Mouse (Mus musculus) midbrain, embryonic 16.5 days (tissue): ENCODE measurements at regions not wholly inside any gene's neighbourhood (a gene's known extent, or its start where the extent isn't known, plus 50 kb on each side); places are given as distances from the start of the nearest gene placed in this dataset.

ENCODE experiments used
- ATAC-seq: fragments of 200-750 bp; cut with Nextera tagmentation; 2 replicates; pipeline ENCODE4 v1.8.0; 2017; ENCODE audit warnings: moderate TSS enrichment
- H3K27ac ChIP-seq: fragments of 300-500 bp; sonication (generic); 2 replicates; pipeline ENCODE4 v1.5.1; 2014; ENCODE audit warnings: mild to moderate bottlenecking, low read length, mixed read lengths
- H3K27me3 ChIP-seq: fragments of 300-500 bp; sonication (generic); 2 replicates; pipeline ENCODE4 v1.6.1; 2014; ENCODE audit warnings: low read depth, low read length, mixed read lengths; ENCODE audit not compliant: control insufficient read depth, insufficient read depth
- H3K36me3 ChIP-seq: fragments of 300-500 bp; sonication (generic); 2 replicates; pipeline ENCODE4 v1.6.1; 2014; ENCODE audit warnings: mild to moderate bottlenecking, low read length, moderate library complexity, mixed read lengths; ENCODE audit not compliant: control insufficient read depth, insufficient read depth
- H3K4me1 ChIP-seq: fragments of 300-500 bp; sonication (generic); 2 replicates; pipeline ENCODE4 v1.6.1; 2014; ENCODE audit warnings: mild to moderate bottlenecking, low read length, mixed read lengths; ENCODE audit not compliant: control insufficient read depth, insufficient read depth
- H3K4me2 ChIP-seq: fragments of 300-500 bp; sonication (generic); 2 replicates; pipeline ENCODE4 v1.6.1; 2014; ENCODE audit warnings: mild to moderate bottlenecking, low read length, mixed read lengths
- H3K4me3 ChIP-seq: fragments of 300-500 bp; sonication (generic); 2 replicates; pipeline ENCODE4 v1.5.1; 2014; ENCODE audit warnings: low read depth, mild to moderate bottlenecking, low read length, moderate library complexity, mixed read lengths
- H3K9ac ChIP-seq: fragments of 300-500 bp; sonication (generic); 2 replicates; pipeline ENCODE4 v1.6.1; 2014; ENCODE audit warnings: low read depth, low read length, mixed read lengths
- H3K9me3 ChIP-seq: fragments of 300-500 bp; sonication (generic); replicated peaks from 2 replicates; pipeline ENCODE4 v1.6.1; 2014; ENCODE audit warnings: mild to moderate bottlenecking, low read length, mixed read lengths; ENCODE audit not compliant: control insufficient read depth, poor library complexity, severe bottlenecking
- WGBS: fragments of 180-500 bp; shearing (Covaris S2); extraction: QIAGEN DNeasy Blood & Tissue Kit; methylation state at CpG from one replicate; pipeline ENCODE4 v1.1.7; 2014; 5-methylcytosine and 5-hydroxymethylcytosine counted together

DNA sequence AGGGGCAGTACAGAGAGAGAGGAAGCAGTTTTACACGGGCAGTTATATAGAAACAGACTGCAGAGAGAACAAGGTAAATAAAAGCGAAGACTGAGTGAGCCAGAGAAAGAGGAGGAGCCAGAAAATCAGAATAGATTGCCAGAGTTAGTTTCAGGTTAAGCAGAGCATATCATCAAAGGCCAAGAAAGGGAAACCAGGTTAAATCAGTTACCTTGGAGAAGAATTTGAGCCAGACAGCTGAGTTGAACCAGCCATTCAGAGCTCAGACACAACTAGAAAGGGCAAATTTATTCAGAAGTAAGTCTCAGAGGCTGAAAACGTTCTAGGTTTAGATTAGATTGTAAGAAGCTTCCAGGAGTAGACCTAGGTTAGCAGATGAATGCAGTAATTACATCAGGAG lies 858.6 kb downstream of the Adgrl3 start:
- Histone ChIP-seq H3K9ac (no peak overlapping the region), H3K4me3 (no peak overlapping the region), H3K9me3 (no peaks in the 10 kb centered on the region), H3K27ac (no peak overlapping the region), H3K36me3 (no peaks in the 10 kb centered on the region), H3K27me3 (no peaks in the 10 kb centered on the region), H3K4me2 (no peak overlapping the region), H3K4me1 (no peaks in the 10 kb centered on the region)
- ATAC-seq, result no peak
- WGBS, result 75% methylated on average over 3 of the region's 3 CpGs

DNA sequence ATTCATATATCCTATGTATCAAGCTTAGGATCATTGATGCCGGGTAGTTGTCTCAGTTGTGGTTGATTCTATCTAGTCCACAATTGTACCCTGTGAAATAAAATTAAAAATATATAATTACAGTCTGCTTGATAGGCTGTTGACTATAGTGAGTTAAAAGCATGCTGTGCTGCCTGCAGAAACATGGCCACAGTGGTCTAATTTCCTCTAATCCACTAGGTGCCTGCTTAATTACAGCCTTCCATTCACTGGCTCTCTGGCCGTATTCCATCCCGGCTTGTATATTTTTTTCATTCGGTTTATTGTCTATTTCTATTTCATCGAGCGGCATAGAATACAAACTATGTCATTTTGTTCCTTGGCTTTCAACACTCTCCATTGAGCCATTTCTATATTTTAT lies 873.4 kb downstream of the Adgrl3 start:
- ATAC-seq, result no peak
- no peak overlapping the region for H3K4me3 ChIP-seq
- H3K27ac ChIP-seq, result no peak overlapping the region
- no peak overlapping the region for H3K9ac ChIP-seq
- 77% methylated on average over 6 of the region's 6 CpGs for WGBS
- H3K27me3 ChIP-seq, result no peaks in the 10 kb centered on the region
- no peaks in the 10 kb centered on the region for H3K36me3 ChIP-seq
- no peaks in the 10 kb centered on the region for H3K9me3 ChIP-seq
- H3K4me1 ChIP-seq, result no peaks in the 10 kb centered on the region
- H3K4me2 ChIP-seq, result no peak overlapping the region

DNA sequence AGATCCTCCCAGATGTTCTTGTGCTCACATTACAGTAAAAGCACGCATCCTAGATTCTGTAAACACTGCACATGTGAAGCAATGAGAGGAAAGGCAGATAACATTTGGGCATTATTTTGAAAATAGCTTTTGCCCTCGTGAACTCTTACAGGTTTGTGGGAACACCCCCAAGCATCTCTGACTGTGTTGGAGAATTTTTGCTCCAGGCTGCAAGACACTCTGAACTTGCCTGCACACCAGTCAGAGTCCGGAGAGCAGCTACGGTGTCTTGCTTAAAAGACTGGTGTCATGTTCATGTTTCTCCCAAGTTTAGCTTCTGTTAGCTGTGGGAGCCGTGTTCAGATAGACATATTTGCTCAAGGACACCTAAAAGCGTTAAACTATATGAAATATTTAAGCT lies 889.4 kb downstream of the Adgrl3 start:
- Histone ChIP-seq H3K27ac (no peak overlapping the region), H3K36me3 (no peaks in the 10 kb centered on the region), H3K4me3 (no peak overlapping the region), H3K27me3 (no peaks in the 10 kb centered on the region), H3K9me3 (no peaks in the 10 kb centered on the region), H3K4me1 (no peaks in the 10 kb centered on the region), H3K9ac (no peak overlapping the region), H3K4me2 (no peak overlapping the region)
- 84% methylated on average over 6 of the region's 6 CpGs for WGBS
- ATAC-seq, result no peak

DNA sequence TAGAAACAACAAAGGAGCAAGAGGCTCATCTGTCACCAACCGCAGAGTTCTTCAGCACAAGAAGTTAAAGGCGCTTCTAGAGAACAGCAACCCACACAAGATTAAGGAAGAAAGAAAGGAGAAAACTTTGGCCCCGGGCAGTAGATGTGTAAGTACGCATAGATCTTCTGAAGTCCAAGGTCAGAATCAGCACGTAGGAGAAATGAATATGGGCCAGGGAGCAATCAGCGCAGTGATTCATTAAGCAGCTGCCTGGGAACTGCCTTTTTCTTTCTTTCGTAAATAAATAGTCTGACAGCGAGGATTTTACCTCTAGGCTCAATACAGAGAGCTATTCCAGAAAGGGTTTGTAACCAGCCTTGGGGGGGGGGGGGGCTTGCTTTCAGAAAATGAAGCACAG lies 890.0 kb downstream of the Adgrl3 start:
- Histone ChIP-seq H3K9ac (no peak overlapping the region), H3K4me3 (no peak overlapping the region), H3K36me3 (no peaks in the 10 kb centered on the region), H3K4me2 (no peak overlapping the region), H3K9me3 (no peaks in the 10 kb centered on the region), H3K4me1 (no peaks in the 10 kb centered on the region), H3K27me3 (no peaks in the 10 kb centered on the region), H3K27ac (no peak overlapping the region)
- ATAC-seq, result no peak
- 54% methylated on average over 8 of the region's 8 CpGs for WGBS

DNA sequence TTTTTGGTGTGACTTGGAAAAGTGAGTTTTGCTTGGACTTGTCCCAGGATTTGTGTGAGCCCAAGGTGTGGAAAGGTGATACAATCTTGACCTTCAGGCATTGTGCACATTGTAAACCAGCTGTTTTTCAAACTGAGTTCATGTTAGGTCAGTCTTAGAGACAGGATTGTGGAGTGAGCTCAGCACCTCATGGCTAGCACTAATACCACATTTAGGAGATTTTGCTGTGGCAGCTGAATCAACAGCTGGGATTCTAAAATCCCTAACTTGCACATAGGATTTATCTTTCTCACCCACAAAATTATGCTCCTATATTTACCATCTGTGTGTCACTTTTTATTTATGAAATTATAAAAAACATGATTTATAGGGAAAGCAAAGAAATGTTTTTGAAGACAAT lies 896.7 kb downstream of the Adgrl3 start:
- Histone ChIP-seq H3K27ac (no peak overlapping the region), H3K9ac (no peak overlapping the region), H3K4me1 (no peaks in the 10 kb centered on the region), H3K27me3 (no peaks in the 10 kb centered on the region), H3K36me3 (no peaks in the 10 kb centered on the region), H3K9me3 (no peaks in the 10 kb centered on the region), H3K4me3 (no peak overlapping the region), H3K4me2 (no peak overlapping the region)
- ATAC-seq, result no peak

DNA sequence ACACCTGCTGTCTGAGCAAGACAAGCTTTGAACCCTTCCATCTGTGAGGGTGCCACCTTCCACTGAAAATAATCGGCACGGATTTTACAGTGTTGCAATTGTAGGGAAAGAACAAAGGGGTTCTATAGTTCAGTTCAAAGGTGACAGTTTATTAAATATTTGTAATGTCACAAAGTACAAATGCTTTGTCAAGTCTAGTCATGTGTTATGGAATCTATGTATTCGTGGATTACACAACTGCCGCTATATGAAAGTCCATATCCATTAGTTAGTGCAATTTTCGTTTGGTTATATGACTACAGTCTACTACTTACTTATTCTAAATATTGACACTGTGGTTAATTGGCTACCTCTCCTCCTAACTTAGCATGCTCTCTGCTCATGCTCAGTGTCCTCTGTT lies 920.9 kb downstream of the Adgrl3 start:
- H3K4me2 ChIP-seq, result no peak overlapping the region
- WGBS, result 86% methylated on average over 5 of the region's 5 CpGs
- no peaks in the 10 kb centered on the region for H3K36me3 ChIP-seq
- H3K4me3 ChIP-seq, result no peak overlapping the region
- no peak for ATAC-seq
- H3K9me3 ChIP-seq, result no peaks in the 10 kb centered on the region
- H3K4me1 ChIP-seq, result no peaks in the 10 kb centered on the region
- H3K27ac ChIP-seq, result no peak overlapping the region
- no peaks in the 10 kb centered on the region for H3K27me3 ChIP-seq
- H3K9ac ChIP-seq, result no peak overlapping the region

DNA sequence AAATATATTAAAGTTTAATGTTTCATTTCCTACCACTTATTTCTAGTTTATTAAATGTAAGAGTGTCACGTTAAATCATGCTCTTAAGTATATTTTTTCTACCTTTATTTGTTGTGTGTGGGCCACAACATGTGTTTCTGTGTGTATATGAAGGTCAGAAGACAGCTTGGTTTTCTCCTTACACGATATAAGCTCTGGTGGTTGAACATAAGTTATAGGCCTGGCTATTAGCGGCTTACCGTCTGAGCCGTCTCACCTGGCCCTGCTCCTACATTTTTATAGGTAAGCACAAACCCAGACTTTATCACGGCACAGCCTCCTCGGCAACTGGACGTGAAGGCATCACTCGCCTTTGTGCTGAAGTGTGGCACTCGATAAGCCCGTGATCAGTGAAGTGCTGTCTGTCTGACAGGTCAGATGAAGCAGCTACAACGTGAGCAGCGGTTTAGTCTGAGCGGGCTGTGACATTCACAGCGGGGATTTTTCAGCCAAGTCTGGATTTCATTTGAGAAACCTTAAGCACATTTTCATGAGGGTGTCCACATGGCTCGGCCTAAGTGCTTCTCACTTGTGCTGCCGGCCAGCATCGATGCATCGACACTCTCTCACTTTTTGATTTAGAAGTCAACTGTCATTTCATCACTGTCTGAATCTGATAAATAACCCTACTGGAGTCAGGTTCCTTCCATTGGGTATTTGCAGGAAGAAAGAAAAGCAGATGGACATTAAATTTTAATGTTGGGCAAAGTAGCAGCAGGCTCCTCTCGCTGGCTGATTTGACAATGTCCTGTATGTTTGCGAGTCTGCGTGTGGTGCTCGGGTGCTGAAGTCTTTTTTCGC lies 950.0 kb downstream of the Adgrl3 start:
- ATAC-seq, result peak; percentile 79
- 51% methylated on average over 24 of the region's 24 CpGs for WGBS
- H3K4me1 ChIP-seq, result no peaks in the 10 kb centered on the region
- no peak overlapping the region; the same call in 1 of the 2 replicates for H3K4me3 ChIP-seq
- H3K9me3 ChIP-seq, result no peaks in the 10 kb centered on the region
- H3K4me2 ChIP-seq, result peak overlapping the region; percentile 23
- H3K9ac ChIP-seq, result no peak overlapping the region
- no peaks in the 10 kb centered on the region for H3K36me3 ChIP-seq
- peak overlapping the region; percentile 59 for H3K27ac ChIP-seq
- no peaks in the 10 kb centered on the region for H3K27me3 ChIP-seq

DNA sequence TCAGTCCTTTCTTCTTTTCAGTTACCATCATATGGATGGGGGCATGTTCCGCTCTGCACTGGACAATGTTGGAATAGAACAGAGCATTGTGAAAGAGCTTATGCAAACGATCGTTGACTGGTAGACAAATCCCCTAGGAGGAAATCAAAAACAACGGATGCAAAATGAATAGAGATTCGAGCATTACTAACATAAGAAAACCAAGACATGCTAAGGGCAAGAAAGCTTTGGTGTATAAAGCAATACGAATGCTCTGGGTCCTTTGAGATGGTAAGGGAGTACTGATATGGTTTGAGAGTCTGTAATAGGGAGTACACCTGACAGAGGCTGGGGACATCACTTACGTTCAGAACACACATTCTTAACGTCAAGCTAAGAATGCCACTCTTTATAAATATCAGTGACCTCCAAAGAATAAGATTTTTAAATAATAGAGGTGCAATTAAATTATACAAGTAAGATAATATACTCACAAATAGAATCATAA lies 950.6 kb downstream of the Adgrl3 start:
- no peak overlapping the region; the same call in 1 of the 2 replicates for H3K4me3 ChIP-seq
- H3K27me3 ChIP-seq, result no peaks in the 10 kb centered on the region
- peak; percentile 68 for ATAC-seq
- H3K9me3 ChIP-seq, result no peaks in the 10 kb centered on the region
- H3K27ac ChIP-seq, result no peak overlapping the region; the same call in 1 of the 2 replicates
- no peaks in the 10 kb centered on the region for H3K36me3 ChIP-seq
- H3K4me1 ChIP-seq, result no peaks in the 10 kb centered on the region
- WGBS, result 32% methylated on average over 8 of the region's 8 CpGs
- H3K4me2 ChIP-seq, result peak overlapping the region; percentile 23
- no peak overlapping the region for H3K9ac ChIP-seq

DNA sequence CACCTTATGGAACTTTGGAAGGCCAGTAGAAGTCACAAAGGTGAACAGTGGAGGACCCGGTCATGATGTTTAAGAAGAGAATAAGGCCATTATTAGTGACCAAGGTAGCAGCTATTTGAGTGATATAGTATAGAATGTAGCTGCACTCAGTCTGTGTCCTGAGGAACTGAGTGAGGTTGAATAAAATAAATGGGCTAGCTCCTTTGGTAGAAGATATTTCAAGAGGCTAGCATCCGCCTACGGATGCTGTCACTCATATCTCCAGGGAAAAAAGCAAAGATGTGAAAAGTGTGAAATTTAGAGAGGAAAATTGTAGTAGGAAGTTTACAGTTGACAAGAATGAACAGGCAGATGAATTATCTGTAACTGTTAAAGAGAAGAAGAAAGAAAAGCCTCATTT lies 956.6 kb downstream of the Adgrl3 start:
- Histone ChIP-seq H3K4me2 (no peak overlapping the region), H3K9ac (no peak overlapping the region), H3K9me3 (no peaks in the 10 kb centered on the region), H3K4me3 (no peak overlapping the region), H3K27ac (no peak overlapping the region), H3K27me3 (no peaks in the 10 kb centered on the region), H3K36me3 (no peaks in the 10 kb centered on the region), H3K4me1 (no peaks in the 10 kb centered on the region)
- 95% methylated on average over 3 of the region's 3 CpGs for WGBS
- no peak for ATAC-seq
